Mouse (Mus musculus) adrenal gland, adult 2 months (tissue): ENCODE data around the gene Apoc2. TPM values are rescaled to one million over a fixed set of nuclear protein-coding genes. Genes with fewer than 3 reads are reported as not detected.

Experiments
- DNase-seq: peaks from one replicate; pipeline ENCODE4 v3.0.0; 2021
- polyA plus RNA-seq: library from polyadenylated mRNA; depleted of rRNA; stranded (reverse); fragments of >200 nt; gene quantifications from 2 replicates; pipeline ENCODE4 v1.2.3, GENCODE M21; 2012; rRNA removed
- total RNA-seq, 2 experiments: library from RNA; stranded (reverse); gene quantifications; 2 replicates each; pipeline ENCODE4 v1.2.3; 2021

The Apoc2 gene
- total and polyA plus RNA-seq, 3 experiments = 0.28 to 3.1 TPM; not detected in 1

- DNase-seq = peak; percentile 98
Measured at GRCm38 (mm10) chr7:19628536-19629360, 49.0 kb downstream of the Apoc2 start.

- no peak for DNase-seq
Measured at GRCm38 (mm10) chr7:19628192-19628535, 49.6 kb downstream of the Apoc2 start.

- no peak for DNase-seq
Measured at GRCm38 (mm10) chr7:19627721-19628120, 50.0 kb downstream of the Apoc2 start.

GRCm38 (mm10) chr7:19623433-19623832, 54.3 kb downstream of the Apoc2 start:
- DNase-seq = no peak

GRCm38 (mm10) chr7:19622241-19622640, 55.5 kb downstream of the Apoc2 start:
- no peak for DNase-seq

Other genes with a start within 250 kb of the Apoc2 start
- gene Mark4, start 219.1 kb downstream of the Apoc2 start, total RNA-seq = 10 to 100 TPM; 40.5 to 56.8 TPM
- 71.6 and 79.0 TPM in 2 replicates for gene Mark4, start 219.1 kb downstream of the Apoc2 start, polyA plus RNA-seq
- gene Exoc3l2, start 214.6 kb downstream of the Apoc2 start, total RNA-seq = 10 to 100 TPM; 31.9 to 58.8 TPM
- gene Exoc3l2, start 214.6 kb downstream of the Apoc2 start, polyA plus RNA-seq = 55.3 and 57.9 TPM in 2 replicates
- gene Bloc1s3, start 169.6 kb downstream of the Apoc2 start, total RNA-seq = 10 to 100 TPM in 1 of 2 experiments, 1 to 10 TPM in 1; 9.8 to 13.2 TPM
- 31.9 and 37.2 TPM in 2 replicates for gene Bloc1s3, start 169.6 kb downstream of the Apoc2 start, polyA plus RNA-seq
- 10 to 100 TPM; 70.2 to 81.4 TPM for gene Trappc6a, start 169.5 kb downstream of the Apoc2 start, total RNA-seq
- gene Trappc6a, start 169.5 kb downstream of the Apoc2 start, polyA plus RNA-seq = 253 and 254 TPM in 2 replicates
- under 1 TPM in 1 of 2 experiments, not detected in 1; 0.14 TPM for gene Nkpd1, start 160.1 kb downstream of the Apoc2 start, total RNA-seq
- 0.38 and 0.64 TPM in 2 replicates for gene Nkpd1, start 160.1 kb downstream of the Apoc2 start, polyA plus RNA-seq
- 10 to 100 TPM; 68.3 to 70.8 TPM for gene Ppp1r37, start 114.9 kb downstream of the Apoc2 start, total RNA-seq
- gene Ppp1r37, start 114.9 kb downstream of the Apoc2 start, polyA plus RNA-seq = 159 and 163 TPM in 2 replicates
- under 1 TPM; 0.69 to 0.98 TPM for gene Zfp296, start 100.7 kb downstream of the Apoc2 start, total RNA-seq
- gene Zfp296, start 100.7 kb downstream of the Apoc2 start, polyA plus RNA-seq = 3.1 and 3.4 TPM in 2 replicates
- 10 to 100 TPM; 83.8 to 84.2 TPM for gene Gemin7, start 100.3 kb downstream of the Apoc2 start, total RNA-seq
- gene Gemin7, start 100.3 kb downstream of the Apoc2 start, polyA plus RNA-seq = 177 and 183 TPM in 2 replicates
- 10 to 100 TPM; 34.4 to 37.3 TPM for gene Clasrp, start 73.5 kb downstream of the Apoc2 start, total RNA-seq
- gene Clasrp, start 73.5 kb downstream of the Apoc2 start, polyA plus RNA-seq = 280 and 380 TPM in 2 replicates
- 10 to 100 TPM; 26.5 to 33.9 TPM for gene Relb, start 48.5 kb downstream of the Apoc2 start, total RNA-seq
- 79.2 and 85.8 TPM in 2 replicates for gene Relb, start 48.5 kb downstream of the Apoc2 start, polyA plus RNA-seq
- gene Clptm1, start 12.9 kb downstream of the Apoc2 start, total RNA-seq = 100 to 1,000 TPM; 151 to 152 TPM
- 157 and 178 TPM in 2 replicates for gene Clptm1, start 12.9 kb downstream of the Apoc2 start, polyA plus RNA-seq
- gene Gm44805, start 3.5 kb upstream of the Apoc2 start, total RNA-seq = 1 to 10 TPM; 1.5 to 1.9 TPM
- gene Gm44805, start 3.5 kb upstream of the Apoc2 start, polyA plus RNA-seq = 2.3 and 4.1 TPM in 2 replicates
- gene Apoc4, start 3.5 kb upstream of the Apoc2 start, total RNA-seq = 100 to 1,000 TPM in 1 of 2 experiments, 10 to 100 TPM in 1; 40.7 to 204 TPM
- gene Apoc4, start 3.5 kb upstream of the Apoc2 start, polyA plus RNA-seq = 95.0 and 181 TPM in 2 replicates
- gene Apoc1, start 14.7 kb upstream of the Apoc2 start, total RNA-seq = 1,000 to 10,000 TPM in 1 of 2 experiments, 100 to 1,000 TPM in 1; 204 to 1,066 TPM
- gene Apoc1, start 14.7 kb upstream of the Apoc2 start, polyA plus RNA-seq = 76.5 and 212 TPM in 2 replicates
- gene Apoe, start 21.2 kb upstream of the Apoc2 start, total RNA-seq = 1,000 to 10,000 TPM; 1,105 to 1,118 TPM
- 1,670 and 1,938 TPM in 2 replicates for gene Apoe, start 21.2 kb upstream of the Apoc2 start, polyA plus RNA-seq
- gene Tomm40, start 37.5 kb upstream of the Apoc2 start, total RNA-seq = 100 to 1,000 TPM; 115 to 143 TPM
- 164 and 165 TPM in 2 replicates for gene Tomm40, start 37.5 kb upstream of the Apoc2 start, polyA plus RNA-seq
- 10 to 100 TPM; 76.9 to 98.1 TPM for gene Nectin2, start 72.5 kb upstream of the Apoc2 start, total RNA-seq
- gene Nectin2, start 72.5 kb upstream of the Apoc2 start, polyA plus RNA-seq = 138 and 165 TPM in 2 replicates
- gene Bcam, start 93.1 kb upstream of the Apoc2 start, total RNA-seq = 10 to 100 TPM; 35.9 to 61.1 TPM
- gene Bcam, start 93.1 kb upstream of the Apoc2 start, polyA plus RNA-seq = 103 and 108 TPM in 2 replicates
- not detected for gene Cblc, start 118.9 kb upstream of the Apoc2 start, total RNA-seq
- 0.60 TPM in 1 of 2 replicates, not detected in the other for gene Cblc, start 118.9 kb upstream of the Apoc2 start, polyA plus RNA-seq
- gene Bcl3, start 144.8 kb upstream of the Apoc2 start, total RNA-seq = 10 to 100 TPM; 26.7 to 34.1 TPM
- gene Bcl3, start 144.8 kb upstream of the Apoc2 start, polyA plus RNA-seq = 155 and 161 TPM in 2 replicates
- under 1 TPM in 1 of 2 experiments, not detected in 1; 0.86 TPM for gene Gm19345, start 174.1 kb upstream of the Apoc2 start, total RNA-seq
- gene Gm19345, start 174.1 kb upstream of the Apoc2 start, polyA plus RNA-seq = 0.71 and 1.3 TPM in 2 replicates
- not detected for gene Ceacam16, start 183.4 kb upstream of the Apoc2 start, total RNA-seq
- gene Ceacam16, start 183.4 kb upstream of the Apoc2 start, polyA plus RNA-seq = 0.52 and 0.55 TPM in 2 replicates
- not detected for gene Ceacam19, start 210.0 kb upstream of the Apoc2 start, total RNA-seq
- gene Ceacam19, start 210.0 kb upstream of the Apoc2 start, polyA plus RNA-seq = not detected in 2 replicates
- gene Pvr, start 243.2 kb upstream of the Apoc2 start, total RNA-seq = 10 to 100 TPM; 20.3 to 36.5 TPM
- gene Pvr, start 243.2 kb upstream of the Apoc2 start, polyA plus RNA-seq = 9.6 and 12.0 TPM in 2 replicates